Mouse (Mus musculus) hindbrain, embryonic 16.5 days (tissue): ENCODE results near the gene Olfr1288. TPM values are rescaled to one million over a fixed set of nuclear protein-coding genes. Genes with fewer than 3 reads are reported as not detected.

Experiments
- ATAC-seq: fragments of 200-750 bp; cut with Nextera tagmentation; 2 replicates; pipeline ENCODE4 v1.8.0; 2017; ENCODE audit warnings: moderate TSS enrichment, moderate library complexity
- H3K27ac ChIP-seq: fragments of 300-500 bp; sonication (generic); 2 replicates; pipeline ENCODE4 v1.5.1; 2014; ENCODE audit warnings: low read depth, mild to moderate bottlenecking, control low read depth, low read length, moderate library complexity
- H3K27me3 ChIP-seq: fragments of 300-500 bp; sonication (generic); replicated peaks from 2 replicates; pipeline ENCODE4 v1.6.1; 2014; ENCODE audit warnings: low read length; ENCODE audit not compliant: control insufficient read depth, insufficient read depth
- H3K36me3 ChIP-seq: fragments of 300-500 bp; sonication (generic); 2 replicates; pipeline ENCODE4 v1.6.1; 2014; ENCODE audit warnings: mild to moderate bottlenecking, low read length, moderate library complexity, mixed read lengths; ENCODE audit not compliant: control insufficient read depth, insufficient read depth
- H3K4me1 ChIP-seq: fragments of 300-500 bp; sonication (generic); 2 replicates; pipeline ENCODE4 v1.6.1; 2014; ENCODE audit warnings: low read depth, low read length; ENCODE audit not compliant: control insufficient read depth, insufficient read depth
- H3K4me2 ChIP-seq: fragments of 300-500 bp; sonication (generic); 2 replicates; pipeline ENCODE4 v1.6.1; 2014; ENCODE audit warnings: mild to moderate bottlenecking, low read length, control low read depth, moderate library complexity
- H3K4me3 ChIP-seq: fragments of 300-500 bp; sonication (generic); 2 replicates; pipeline ENCODE4 v1.5.1; 2014; ENCODE audit warnings: mild to moderate bottlenecking, low read length, control low read depth, moderate library complexity
- H3K9ac ChIP-seq: fragments of 300-500 bp; sonication (generic); 2 replicates; pipeline ENCODE4 v1.6.1; 2014; ENCODE audit warnings: low read depth, mild to moderate bottlenecking, control low read depth, low read length, moderate library complexity
- H3K9me3 ChIP-seq: fragments of 300-500 bp; sonication (generic); 2 replicates; pipeline ENCODE4 v1.6.1; 2014; ENCODE audit warnings: mild to moderate bottlenecking, low read length, moderate library complexity; ENCODE audit not compliant: control insufficient read depth
- WGBS: fragments of 180-500 bp; shearing (Covaris S2); extraction: QIAGEN DNeasy Blood & Tissue Kit; methylation state at CpG from one replicate; pipeline ENCODE4 v1.1.7; 2014; 5-methylcytosine and 5-hydroxymethylcytosine counted together
- polyA plus RNA-seq: library from polyadenylated mRNA; unstranded; fragments of >200 nt; fragmentation: Nextera tagmentation; extraction: Ambion mirVana; gene quantifications from 2 replicates; pipeline ENCODE4 v1.2.1, GENCODE M21; 2015

The Olfr1288 gene
- not detected in 2 replicates for polyA plus RNA-seq

- Histone ChIP-seq H3K9me3 (no peaks in the 10 kb centered on the region), H3K4me3 (no peak within 1 kb of the TSS), H3K4me1 (no peaks in the 10 kb centered on the region), H3K9ac (no peak within 1 kb of the TSS), H3K27me3 (no peaks in the 10 kb centered on the region), H3K36me3 (no peaks in the 10 kb centered on the region), H3K27ac (no peak within 1 kb of the TSS), H3K4me2 (no peak within 1 kb of the TSS)
- no peak for ATAC-seq
- 92% methylated on average over 1 of the region's 1 CpGs for WGBS
Measured at GRCm38 (mm10) chr2:111473801-111474200, at the start of gene Olfr1288. TSS of gene Olfr1288 (plus strand) at chr2:111474101.

- Histone ChIP-seq H3K27ac (no peak within 1 kb of the TSS), H3K9ac (no peak within 1 kb of the TSS), H3K4me1 (no peaks in the 10 kb centered on the region), H3K27me3 (no peaks in the 10 kb centered on the region), H3K4me2 (no peak within 1 kb of the TSS), H3K36me3 (no peaks in the 10 kb centered on the region), H3K9me3 (no peaks in the 10 kb centered on the region), H3K4me3 (no peak within 1 kb of the TSS)
- no peak for ATAC-seq
- WGBS = 64% methylated on average over 1 of the region's 1 CpGs
Measured at GRCm38 (mm10) chr2:111448842-111449241, 25.1 kb upstream of the Olfr1288 start, which contains the start of gene Olfr1287. TSS of gene Olfr1287 (plus strand) at chr2:111449142.

- ATAC-seq = no peak
Measured at GRCm38 (mm10) chr2:111480519-111480918, 6.6 kb downstream of the Olfr1288 start, which contains the start of gene Olfr1289. TSS of gene Olfr1289 (plus strand) at chr2:111480819.

GRCm38 (mm10) chr2:111493729-111494128, 19.8 kb downstream of the Olfr1288 start, which contains the start of gene Olfr1290:
TSS of gene Olfr1290 (minus strand) at chr2:111493829.
- Histone ChIP-seq H3K4me3 (no peak within 1 kb of the TSS), H3K36me3 (no peaks in the 10 kb centered on the region), H3K27me3 (no peaks in the 10 kb centered on the region), H3K27ac (no peak within 1 kb of the TSS), H3K9me3 (no peaks in the 10 kb centered on the region), H3K9ac (no peak within 1 kb of the TSS), H3K4me1 (no peaks in the 10 kb centered on the region), H3K4me2 (no peak within 1 kb of the TSS)
- WGBS = 79% methylated on average over 5 of the region's 5 CpGs
- no peak for ATAC-seq

More at GRCm38 (mm10) chr2:111480519-111480918, 6.6 kb downstream of the Olfr1288 start, which contains the start of gene Olfr1289:
- Histone ChIP-seq H3K9ac (no peak within 1 kb of the TSS), H3K9me3 (no peaks in the 10 kb centered on the region), H3K4me3 (no peak within 1 kb of the TSS), H3K27me3 (no peaks in the 10 kb centered on the region), H3K36me3 (no peaks in the 10 kb centered on the region), H3K4me1 (no peaks in the 10 kb centered on the region), H3K27ac (no peak within 1 kb of the TSS), H3K4me2 (no peak within 1 kb of the TSS)
- WGBS = 59% methylated on average over 1 of the region's 1 CpGs

- Histone ChIP-seq H3K27ac (no peak within 1 kb of the TSS), H3K27me3 (no peaks in the 10 kb centered on the region), H3K4me1 (no peaks in the 10 kb centered on the region), H3K4me2 (no peak within 1 kb of the TSS), H3K9ac (no peak within 1 kb of the TSS), H3K9me3 (no peaks in the 10 kb centered on the region), H3K36me3 (no peaks in the 10 kb centered on the region), H3K4me3 (no peak within 1 kb of the TSS)
- 91% methylated on average over 3 of the region's 3 CpGs for whole genome bisulfite sequencing
- ATAC-seq = no peak
Measured at GRCm38 (mm10) chr2:111496880-111497279, 23.0 kb downstream of the Olfr1288 start, which contains the start of gene Olfr1291-ps1. TSS of gene Olfr1291-ps1 (plus strand) at chr2:111497180.

GRCm38 (mm10) chr2:111517451-111517850, 43.5 kb downstream of the Olfr1288 start:
- no peak for ATAC-seq
- no peak overlapping the region for H3K27ac ChIP-seq

GRCm38 (mm10) chr2:111524903-111525302, 51.0 kb downstream of the Olfr1288 start, which contains the start of gene Olfr1293-ps:
TSS of gene Olfr1293-ps (plus strand) at chr2:111525203.
- Histone ChIP-seq H3K4me2 (no peak within 1 kb of the TSS), H3K27ac (no peak within 1 kb of the TSS), H3K27me3 (no peaks in the 10 kb centered on the region), H3K9me3 (no peaks in the 10 kb centered on the region), H3K36me3 (no peaks in the 10 kb centered on the region), H3K4me1 (no peaks in the 10 kb centered on the region), H3K4me3 (no peak within 1 kb of the TSS), H3K9ac (no peak within 1 kb of the TSS)
- no peak for ATAC-seq
- 91% methylated on average over 1 of the region's 1 CpGs for WGBS

More at GRCm38 (mm10) chr2:111517451-111517850, 43.5 kb downstream of the Olfr1288 start:
- H3K9me3 ChIP-seq = peaks cover 4% of the 10 kb centered on the region; the same call in 1 of the 2 replicates
- no peaks in the 10 kb centered on the region for H3K27me3 ChIP-seq
- no peak overlapping the region for H3K4me2 ChIP-seq
- H3K36me3 ChIP-seq = no peaks in the 10 kb centered on the region
- no peak overlapping the region for H3K9ac ChIP-seq
- H3K4me3 ChIP-seq = no peak overlapping the region
- WGBS = 92% methylated on average over 10 of the region's 10 CpGs
- H3K4me1 ChIP-seq = no peaks in the 10 kb centered on the region

Other genes with a start within 250 kb of the Olfr1288 start
- not detected in 2 replicates for gene 4930430A15Rik, start 244.5 kb upstream of the Olfr1288 start, polyA plus RNA-seq
- gene Olfr1275, start 238.8 kb upstream of the Olfr1288 start, polyA plus RNA-seq = not detected in 2 replicates
- gene Olfr1276, start 219.6 kb upstream of the Olfr1288 start, polyA plus RNA-seq = not detected in 2 replicates
- not detected in 2 replicates for gene Olfr1277, start 200.0 kb upstream of the Olfr1288 start, polyA plus RNA-seq
- gene Olfr1278, start 184.0 kb upstream of the Olfr1288 start, polyA plus RNA-seq = not detected in 2 replicates
- gene Olfr1279, start 173.5 kb upstream of the Olfr1288 start, polyA plus RNA-seq = not detected in 2 replicates
- gene Olfr1280, start 160.1 kb upstream of the Olfr1288 start, polyA plus RNA-seq = not detected in 2 replicates
- gene Olfr1281, start 147.6 kb upstream of the Olfr1288 start, polyA plus RNA-seq = not detected in 2 replicates
- not detected in 2 replicates for gene Olfr1282, start 138.0 kb upstream of the Olfr1288 start, polyA plus RNA-seq
- gene Olfr1283, start 107.3 kb upstream of the Olfr1288 start, polyA plus RNA-seq = not detected in 2 replicates
- gene Olfr1284, start 98.6 kb upstream of the Olfr1288 start, polyA plus RNA-seq = not detected in 2 replicates
- gene Olfr1286, start 51.0 kb upstream of the Olfr1288 start, polyA plus RNA-seq = not detected in 2 replicates
- gene Olfr1287, start 25.0 kb upstream of the Olfr1288 start, polyA plus RNA-seq = not detected in 2 replicates
- gene Olfr1289, start 6.7 kb downstream of the Olfr1288 start, polyA plus RNA-seq = not detected in 2 replicates
- not detected in 2 replicates for gene Olfr1290, start 19.7 kb downstream of the Olfr1288 start, polyA plus RNA-seq
- not detected in 2 replicates for gene Olfr1291-ps1, start 23.1 kb downstream of the Olfr1288 start, polyA plus RNA-seq
- not detected in 2 replicates for gene Olfr1293-ps, start 51.1 kb downstream of the Olfr1288 start, polyA plus RNA-seq
- not detected in 2 replicates for gene Olfr1294, start 66.2 kb downstream of the Olfr1288 start, polyA plus RNA-seq
- gene Olfr1295, start 95.6 kb downstream of the Olfr1288 start, polyA plus RNA-seq = not detected in 2 replicates
- gene Olfr1297, start 152.4 kb downstream of the Olfr1288 start, polyA plus RNA-seq = not detected in 2 replicates
- not detected in 2 replicates for gene Olfr1298, start 175.1 kb downstream of the Olfr1288 start, polyA plus RNA-seq
- gene Olfr1299, start 187.3 kb downstream of the Olfr1288 start, polyA plus RNA-seq = not detected in 2 replicates